Mouse (Mus musculus): ENCODE measurements at regions not wholly inside any gene's neighbourhood (a gene's known extent, or its start where the extent isn't known, plus 50 kb on each side); places are given as distances from the start of the nearest gene placed in this dataset.

- TF ChIP-seq POLR2A (IDR thresholded peaks at IDR 0.05; ENCODE audit: borderline replicate concordance, extremely low read depth, low read depth, low read length) (no peak), CTCF (IDR thresholded peaks at IDR 0.05; ENCODE audit: insufficient read depth, low read length) (no peak)
Measured at GRCm38 (mm10) chr8:8239489-8239888, 421.6 kb downstream of the Efnb2 start.
